Mouse (Mus musculus) midbrain, embryonic 10.5 days (tissue): ENCODE data around the gene Idh2. TPM values are rescaled to one million over a fixed set of nuclear protein-coding genes. Genes with fewer than 3 reads are reported as not detected.

ENCODE experiments used
- DNase-seq: peaks from one replicate; pipeline ENCODE4 v3.0.0-alpha.2; 2017; ENCODE audit warnings: low spot score
- H3K27ac ChIP-seq: fragments of 300-500 bp; sonication (generic); replicated peaks from 2 replicates; pipeline ENCODE4 v1.5.1; 2016; ENCODE audit warnings: mild to moderate bottlenecking
- H3K27me3 ChIP-seq: fragments of 300-500 bp; sonication (generic); 2 replicates; pipeline ENCODE4 v1.6.1; 2016; ENCODE audit warnings: low read depth, mild to moderate bottlenecking; ENCODE audit not compliant: poor library complexity, severe bottlenecking
- H3K36me3 ChIP-seq: fragments of 300-500 bp; sonication (generic); 2 replicates; pipeline ENCODE4 v1.6.1; 2016; ENCODE audit warnings: mild to moderate bottlenecking, moderate library complexity
- H3K4me1 ChIP-seq: fragments of 300-500 bp; sonication (generic); 2 replicates; pipeline ENCODE4 v1.6.1; 2016
- H3K4me3 ChIP-seq: fragments of 300-500 bp; sonication (generic); 2 replicates; pipeline ENCODE4 v1.5.1; 2016; ENCODE audit warnings: mild to moderate bottlenecking, moderate library complexity
- H3K9me3 ChIP-seq: fragments of 300-500 bp; sonication (generic); replicated peaks from 2 replicates; pipeline ENCODE4 v1.6.1; 2016; ENCODE audit warnings: mild to moderate bottlenecking
- WGBS: fragments of 180-500 bp; shearing (Covaris S2); methylation state at CpG from one replicate; pipeline ENCODE4 v1.1.7; 2016; 5-methylcytosine and 5-hydroxymethylcytosine counted together
- polyA plus RNA-seq: library from polyadenylated mRNA; unstranded; fragments of >200 nt; fragmentation: Nextera tagmentation; extraction: Ambion mirVana; gene quantifications from 2 replicates; pipeline ENCODE4 v1.2.1, GENCODE M21; 2016

The Idh2 gene
- polyA plus RNA-seq = 428 and 429 TPM in 2 replicates

DNA sequence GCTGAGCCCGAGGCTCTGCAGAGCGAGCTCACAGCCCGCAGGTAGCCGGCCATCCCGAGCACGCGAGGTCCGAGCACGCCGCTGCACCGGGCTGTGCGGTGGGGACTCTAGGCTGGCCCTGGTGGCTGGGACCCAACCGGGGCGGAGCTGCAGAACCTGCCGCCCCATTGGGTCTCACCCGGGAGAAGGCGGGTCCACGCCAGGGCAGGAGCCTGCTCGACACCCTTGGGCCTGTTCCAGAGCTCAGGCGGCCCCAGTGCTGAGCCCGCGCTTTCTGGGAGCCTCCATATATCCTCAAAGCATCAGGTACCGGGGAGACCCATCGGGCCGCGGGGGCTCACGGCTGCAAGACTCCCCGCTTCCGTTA lies at the start of gene Idh2:
Gene Idh2 (minus strand): TSS at position 169 of the 367 bp plus-strand sequence.
- under 1% methylated on average over 29 of the region's 29 CpGs for WGBS
- peaks cover 22% of the 10 kb centered on the region for H3K36me3 ChIP-seq
- peak within 1 kb of the TSS; percentile 80 for H3K4me3 ChIP-seq
- peaks cover 49% of the 10 kb centered on the region for H3K4me1 ChIP-seq
- H3K27ac ChIP-seq = peak within 1 kb of the TSS; percentile 95
- H3K9me3 ChIP-seq = no peaks in the 10 kb centered on the region
- H3K27me3 ChIP-seq = peaks cover 6% of the 10 kb centered on the region; the same call in 1 of the 2 replicates
- DNase-seq = peak; percentile 90

- Histone ChIP-seq H3K9me3 (no peaks in the 10 kb centered on the region), H3K4me3 (no peak overlapping the region), H3K27ac (no peak overlapping the region), H3K36me3 (no peaks in the 10 kb centered on the region), H3K4me1 (peaks cover 10% of the 10 kb centered on the region), H3K27me3 (no peaks in the 10 kb centered on the region)
- DNase-seq = no peak
- WGBS = 75% methylated on average over 8 of the region's 8 CpGs
Observed at GRCm38 (mm10) chr7:80160945-80161306, 45.7 kb upstream of the Idh2 start.

GRCm38 (mm10) chr7:80160293-80160944 lies 45.2 kb upstream of the Idh2 start:
- H3K36me3 ChIP-seq = no peaks in the 10 kb centered on the region
- H3K9me3 ChIP-seq = no peaks in the 10 kb centered on the region
- 83% methylated on average over 7 of the region's 7 CpGs for WGBS
- no peak for DNase-seq
- peaks cover 10% of the 10 kb centered on the region for H3K4me1 ChIP-seq
- no peaks in the 10 kb centered on the region for H3K27me3 ChIP-seq
- no peak overlapping the region for H3K4me3 ChIP-seq
- H3K27ac ChIP-seq = no peak overlapping the region

DNA sequence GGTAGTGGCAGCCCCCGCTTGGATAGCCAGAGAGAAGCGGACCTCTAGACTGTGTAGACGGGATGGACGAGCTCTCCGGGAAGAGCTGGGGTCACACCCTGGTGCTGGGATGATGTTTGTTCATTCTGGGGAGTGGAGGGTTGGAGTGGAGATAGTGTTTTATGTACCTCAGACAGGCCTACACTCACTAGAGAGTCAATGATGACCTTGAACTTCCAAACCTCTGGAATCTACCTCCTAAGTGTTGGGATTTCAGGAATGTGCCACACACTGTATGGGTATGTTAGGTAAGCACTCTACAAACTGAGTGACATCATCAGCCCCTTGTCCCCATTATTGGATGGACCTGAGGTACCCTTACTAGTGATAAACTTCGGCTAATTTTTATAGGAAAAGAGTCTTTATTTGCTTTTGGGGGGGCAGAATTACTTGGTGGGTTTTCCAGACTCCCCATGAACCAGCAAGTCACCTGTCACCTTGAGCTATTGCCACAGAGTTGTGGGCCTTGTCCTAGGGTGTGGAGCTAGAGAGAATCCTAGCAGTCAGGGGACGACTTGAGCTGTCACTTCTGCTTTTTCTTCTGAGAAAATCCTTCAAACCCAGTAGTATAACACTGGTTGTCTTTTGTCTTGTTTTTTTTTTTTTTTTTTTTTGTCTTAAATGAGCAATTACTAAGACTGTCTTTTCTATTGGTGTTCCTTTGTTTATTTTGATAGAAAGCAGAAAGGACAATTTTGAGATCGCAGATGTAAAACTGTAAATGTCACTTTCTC lies 43.5 kb upstream of the Idh2 start:
- H3K9me3 ChIP-seq = no peaks in the 10 kb centered on the region
- no peak for DNase-seq
- no peak overlapping the region for H3K27ac ChIP-seq
- no peaks in the 10 kb centered on the region for H3K36me3 ChIP-seq
- 91% methylated on average over 8 of the region's 8 CpGs for WGBS
- no peaks in the 10 kb centered on the region for H3K27me3 ChIP-seq
- H3K4me1 ChIP-seq = peaks cover 10% of the 10 kb centered on the region
- H3K4me3 ChIP-seq = no peak overlapping the region

- Histone ChIP-seq H3K9me3 (no peaks in the 10 kb centered on the region), H3K4me1 (peaks cover 10% of the 10 kb centered on the region), H3K27ac (peak overlapping the region; percentile 78), H3K27me3 (no peaks in the 10 kb centered on the region), H3K4me3 (no peak overlapping the region), H3K36me3 (no peaks in the 10 kb centered on the region)
- WGBS = 50% methylated on average over 13 of the region's 13 CpGs
- peak; percentile 71 for DNase-seq
Observed at GRCm38 (mm10) chr7:80156711-80157227, 41.6 kb upstream of the Idh2 start.

DNA sequence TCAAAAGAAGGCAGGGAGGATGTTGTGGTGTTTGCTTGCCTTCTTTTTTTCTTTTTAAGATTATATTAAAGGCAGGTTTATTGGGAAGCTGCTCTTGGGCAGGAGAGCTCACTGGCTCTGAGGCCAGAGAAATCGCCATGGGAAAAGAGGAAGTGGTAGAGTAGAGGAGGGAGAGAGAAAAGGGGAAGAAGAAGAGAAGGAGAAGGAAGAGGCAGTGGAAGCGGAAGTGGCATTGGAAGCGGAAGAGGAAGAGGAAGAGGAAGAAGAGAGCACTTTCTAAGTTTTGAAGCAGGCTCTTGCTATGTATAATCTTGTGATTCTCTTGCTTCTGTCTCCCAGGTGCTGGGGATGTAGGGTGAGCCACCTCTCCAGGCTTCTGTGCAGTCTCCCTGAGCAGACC lies 39.5 kb upstream of the Idh2 start:
- Histone ChIP-seq H3K4me1 (peaks cover 10% of the 10 kb centered on the region), H3K9me3 (no peaks in the 10 kb centered on the region), H3K27ac (no peak overlapping the region), H3K36me3 (no peaks in the 10 kb centered on the region), H3K4me3 (no peak overlapping the region), H3K27me3 (no peaks in the 10 kb centered on the region)
- no peak for DNase-seq
- WGBS = 75% methylated on average over 3 of the region's 3 CpGs

DNA sequence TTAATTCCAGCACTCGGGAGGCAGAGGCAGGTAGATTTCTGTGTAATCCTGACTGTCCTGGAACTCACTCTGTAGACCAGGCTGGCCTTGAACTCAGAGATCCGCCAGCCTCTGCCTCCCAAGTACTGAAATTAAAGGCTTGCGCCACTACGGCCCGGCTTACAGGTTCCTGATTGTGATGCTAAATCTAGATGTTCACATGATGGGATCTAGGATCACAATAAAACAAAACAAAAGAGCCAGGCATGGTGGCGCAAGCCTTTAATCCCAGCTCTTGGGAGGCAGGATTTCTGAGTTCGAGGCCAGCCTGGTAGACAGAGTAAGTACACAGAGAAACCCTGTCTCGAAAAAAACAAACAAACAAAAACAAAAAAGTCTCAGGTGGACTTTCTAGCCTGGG lies 37.6 kb upstream of the Idh2 start:
- H3K36me3 ChIP-seq = no peaks in the 10 kb centered on the region
- DNase-seq = no peak
- H3K9me3 ChIP-seq = no peaks in the 10 kb centered on the region
- H3K27me3 ChIP-seq = no peaks in the 10 kb centered on the region
- H3K4me1 ChIP-seq = peaks cover 15% of the 10 kb centered on the region
- WGBS = 91% methylated on average over 8 of the region's 8 CpGs
- H3K4me3 ChIP-seq = no peak overlapping the region
- H3K27ac ChIP-seq = no peak overlapping the region

DNA sequence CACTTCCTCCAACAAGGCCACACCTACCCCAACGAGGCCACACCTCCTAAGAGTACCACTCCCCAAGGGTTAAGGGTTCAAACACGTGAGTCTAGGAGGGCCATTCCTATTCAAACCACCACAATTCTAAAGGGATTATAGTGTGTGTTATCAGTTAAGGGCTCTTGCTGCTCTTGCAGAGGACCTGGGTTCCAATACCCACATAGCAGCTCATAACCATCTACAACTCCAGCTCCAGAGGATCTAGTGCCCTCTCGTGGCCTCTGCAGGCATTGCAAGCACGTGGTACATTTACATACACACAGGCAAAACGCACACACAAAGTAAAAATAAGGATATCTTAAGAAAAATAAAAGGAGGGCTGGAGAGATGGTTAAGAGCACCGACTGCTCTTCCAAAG lies 37.0 kb upstream of the Idh2 start:
- WGBS = 65% methylated on average over 6 of the region's 6 CpGs
- Histone ChIP-seq H3K27ac (no peak overlapping the region), H3K36me3 (no peaks in the 10 kb centered on the region), H3K4me1 (peaks cover 15% of the 10 kb centered on the region), H3K9me3 (no peaks in the 10 kb centered on the region), H3K4me3 (no peak overlapping the region), H3K27me3 (no peaks in the 10 kb centered on the region)
- DNase-seq = peak; percentile 29

DNA sequence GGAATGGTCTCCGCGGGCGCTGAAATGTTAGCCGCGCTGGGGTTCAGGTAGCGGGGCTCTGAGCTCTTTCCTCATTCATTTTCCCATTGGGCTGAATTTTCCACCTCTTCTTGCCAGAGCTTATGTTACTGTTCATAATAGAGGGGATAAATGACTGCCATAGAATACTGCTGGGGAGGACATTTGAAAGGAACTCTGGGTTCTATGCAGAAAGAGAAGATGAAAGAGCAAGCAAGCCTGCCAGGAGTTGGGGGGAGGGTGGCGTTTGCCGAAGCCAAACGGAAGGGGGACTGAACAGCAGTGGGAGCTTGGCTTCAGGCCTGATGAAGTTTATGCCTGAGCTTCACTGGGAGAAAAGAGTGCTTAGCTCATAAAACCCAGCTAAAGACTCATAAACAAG lies 34.2 kb upstream of the Idh2 start:
- WGBS = 76% methylated on average over 9 of the region's 9 CpGs
- H3K4me1 ChIP-seq = peaks cover 5% of the 10 kb centered on the region
- H3K36me3 ChIP-seq = no peaks in the 10 kb centered on the region
- H3K27me3 ChIP-seq = no peaks in the 10 kb centered on the region
- peak overlapping the region; percentile 1; the same call in 1 of the 2 replicates for H3K27ac ChIP-seq
- DNase-seq = no peak
- no peaks in the 10 kb centered on the region for H3K9me3 ChIP-seq
- H3K4me3 ChIP-seq = no peak overlapping the region

- Histone ChIP-seq H3K27ac (no peak overlapping the region), H3K4me3 (no peak overlapping the region), H3K36me3 (no peaks in the 10 kb centered on the region), H3K27me3 (no peaks in the 10 kb centered on the region), H3K9me3 (no peaks in the 10 kb centered on the region), H3K4me1 (peaks cover 16% of the 10 kb centered on the region)
- WGBS = 89% methylated on average over 8 of the region's 8 CpGs
- DNase-seq = no peak
Observed at GRCm38 (mm10) chr7:80146077-80146476, 30.9 kb upstream of the Idh2 start.

GRCm38 (mm10) chr7:80144695-80145094 lies 29.5 kb upstream of the Idh2 start:
- Histone ChIP-seq H3K27ac (no peak overlapping the region), H3K9me3 (no peaks in the 10 kb centered on the region), H3K4me1 (peaks cover 24% of the 10 kb centered on the region), H3K36me3 (no peaks in the 10 kb centered on the region), H3K4me3 (no peak overlapping the region), H3K27me3 (no peaks in the 10 kb centered on the region)
- WGBS = 89% methylated on average over 7 of the region's 7 CpGs
- DNase-seq = no peak

- no peaks in the 10 kb centered on the region for H3K9me3 ChIP-seq
- no peak overlapping the region for H3K4me3 ChIP-seq
- peak overlapping the region; percentile 60 for H3K27ac ChIP-seq
- WGBS = 47% methylated on average over 22 of the region's 22 CpGs
- peaks cover 24% of the 10 kb centered on the region for H3K4me1 ChIP-seq
- H3K36me3 ChIP-seq = no peaks in the 10 kb centered on the region
- DNase-seq = no peak
- H3K27me3 ChIP-seq = no peaks in the 10 kb centered on the region
Observed at GRCm38 (mm10) chr7:80143331-80144273, 28.4 kb upstream of the Idh2 start.
